Mouse (Mus musculus) embryonic stem cell, embryonic (primary cell): ENCODE results near the gene Necap2.

Experiments
- CTCF ChIA-PET, 4 experiments: fragments of 300-600 bp in 2 of 4; fragments of 350-600 bp in 2 of 4; sonication (Branson Sonifier 250); formaldehyde crosslinking; loops; one replicate each; lab custom pipeline; 2022; ENCODE audit warnings: inconsistent platforms in 2 of 4; lab: Charles Lee
- POLR2A ChIA-PET, 4 experiments: fragments of 300-600 bp in 2 of 4; fragments of 350-600 bp in 2 of 4; sonication (Branson Sonifier 250); formaldehyde crosslinking; loops; one replicate each; lab custom pipeline; 2022; ENCODE audit warnings: antibody characterized with exemption in 4 of 4, inconsistent platforms in 1 of 4; lab: Charles Lee

The Necap2 gene

GRCm38 (mm10) chr4:141031733-141032132 is 46.4 kb downstream of the Necap2 start:
- ChIA-PET POLR2A (interaction anchor here in 2 of 4 experiments (1.0 to 8.7 kb wide), 9 partner anchors 9 to 60 kb away, joined by 3 to 72 read pairs (median 4); partner anchors contain the start of genes Mfap2 (in 1 of the 2) and Necap2 (in 1 of the 2)), CTCF (interaction anchor here (0.5 to 3.2 kb wide), 48 partner anchors 9 to 588 kb away, joined by 3 to 19 read pairs (median 5); partner anchors contain the start of gene Atp13a2 (in 1 of the 4))

DNA sequence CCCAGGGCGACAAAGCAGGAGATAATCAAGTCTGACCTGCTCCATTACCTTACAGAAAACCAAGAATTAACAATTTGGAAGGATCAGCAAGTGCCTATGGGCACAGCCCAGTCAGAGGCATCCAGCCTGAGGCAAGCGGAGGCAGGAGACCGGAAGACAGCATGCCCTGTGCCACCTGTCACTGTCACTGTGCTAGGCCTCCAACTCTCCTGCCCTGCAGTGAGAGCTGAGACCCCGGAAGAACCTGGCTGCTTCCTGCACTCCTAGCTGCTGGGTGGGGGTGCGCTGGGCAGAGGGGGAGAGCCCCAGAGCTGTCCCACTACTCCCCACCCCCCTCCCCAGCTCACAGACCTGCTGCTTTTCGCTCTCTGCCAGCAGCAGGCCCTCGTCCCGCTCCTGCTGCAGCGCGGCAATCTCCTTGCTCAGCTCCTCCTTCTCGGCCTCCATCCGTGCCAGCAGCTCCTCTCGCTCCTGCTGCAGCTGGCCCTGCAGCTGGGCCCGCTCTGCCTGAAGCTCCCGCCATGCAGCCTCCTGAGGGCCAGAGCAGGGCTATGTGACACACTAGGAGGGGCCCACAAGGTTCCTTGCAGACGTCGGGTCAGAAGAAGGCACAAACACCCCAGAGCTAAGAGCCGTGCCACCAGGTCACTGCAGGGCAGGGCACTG is 47.5 kb downstream of the Necap2 start:
- CTCF ChIA-PET: interaction anchor here (0.6 to 3.2 kb wide), 27 partner anchors 8 to 286 kb away, joined by 3 to 19 read pairs (median 6); no protein-coding TSS in a partner anchor
- POLR2A ChIA-PET: interaction anchor here (0.6 to 8.7 kb wide), 19 partner anchors 9 to 500 kb away, joined by 3 to 72 read pairs (median 4); partner anchors contain the start of genes Necap2 (in 2 of the 4) and Mfap2 (in 1 of the 4)

GRCm38 (mm10) chr4:141024992-141025391 is 53.2 kb downstream of the Necap2 start:
- CTCF ChIA-PET: interaction anchor here (0.6 to 1.8 kb wide), 16 partner anchors 10 to 475 kb away, joined by 3 to 6 read pairs (median 3); partner anchors contain the start of genes Atp13a2 (in 2 of the 4) and Necap2 (in 1 of the 4)
- POLR2A ChIA-PET: interaction anchor here (0.5 to 7.9 kb wide), 21 partner anchors 9 to 281 kb away, joined by 3 to 72 read pairs (median 3); partner anchors contain the start of genes Atp13a2 (in 1 of the 4), Mfap2 (in 1 of the 4), Necap2 (in 1 of the 4) and Padi3 (in 1 of the 4)

GRCm38 (mm10) chr4:141024052-141024451 is 54.1 kb downstream of the Necap2 start:
- ChIA-PET POLR2A (interaction anchor here in 2 of 4 experiments (0.6 to 7.9 kb wide), 9 partner anchors 10 to 145 kb away, joined by 3 to 72 read pairs (median 4); partner anchors contain the start of genes Atp13a2 (in 1 of the 2) and Mfap2 (in 1 of the 2)), CTCF (interaction anchor here in 2 of 4 experiments (0.6 to 1.8 kb wide), 7 partner anchors 7 to 78 kb away, joined by 3 to 8 read pairs (median 4); partner anchors contain the start of gene Atp13a2 (in 1 of the 2))

DNA sequence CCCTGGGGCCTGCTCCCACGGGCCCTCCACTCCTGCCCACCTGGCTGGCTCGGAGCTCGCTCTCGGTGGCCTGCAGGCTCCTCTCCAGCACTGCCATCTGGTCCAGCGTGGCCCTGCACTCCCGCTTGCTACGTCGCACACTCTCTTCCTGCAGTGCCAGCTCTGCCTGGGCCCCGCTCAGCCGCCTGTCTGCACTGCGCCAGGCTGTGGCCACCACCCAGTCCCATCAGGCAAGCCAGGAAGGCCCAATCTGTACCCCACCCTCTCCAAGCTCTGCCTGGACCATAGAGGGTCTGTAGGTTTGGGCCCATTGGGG is 56.6 kb downstream of the Necap2 start:
- POLR2A ChIA-PET: interaction anchor here in 3 of 4 experiments (0.6 to 7.9 kb wide), 9 partner anchors 9 to 412 kb away, joined by 3 to 72 read pairs (median 4); partner anchors contain the start of gene Mfap2 (in 1 of the 3)
- CTCF ChIA-PET: interaction anchor here in 3 of 4 experiments (0.6 to 3.4 kb wide), 8 partner anchors 10 to 43 kb away, joined by 3 to 13 read pairs (median 6); no protein-coding TSS in a partner anchor

DNA sequence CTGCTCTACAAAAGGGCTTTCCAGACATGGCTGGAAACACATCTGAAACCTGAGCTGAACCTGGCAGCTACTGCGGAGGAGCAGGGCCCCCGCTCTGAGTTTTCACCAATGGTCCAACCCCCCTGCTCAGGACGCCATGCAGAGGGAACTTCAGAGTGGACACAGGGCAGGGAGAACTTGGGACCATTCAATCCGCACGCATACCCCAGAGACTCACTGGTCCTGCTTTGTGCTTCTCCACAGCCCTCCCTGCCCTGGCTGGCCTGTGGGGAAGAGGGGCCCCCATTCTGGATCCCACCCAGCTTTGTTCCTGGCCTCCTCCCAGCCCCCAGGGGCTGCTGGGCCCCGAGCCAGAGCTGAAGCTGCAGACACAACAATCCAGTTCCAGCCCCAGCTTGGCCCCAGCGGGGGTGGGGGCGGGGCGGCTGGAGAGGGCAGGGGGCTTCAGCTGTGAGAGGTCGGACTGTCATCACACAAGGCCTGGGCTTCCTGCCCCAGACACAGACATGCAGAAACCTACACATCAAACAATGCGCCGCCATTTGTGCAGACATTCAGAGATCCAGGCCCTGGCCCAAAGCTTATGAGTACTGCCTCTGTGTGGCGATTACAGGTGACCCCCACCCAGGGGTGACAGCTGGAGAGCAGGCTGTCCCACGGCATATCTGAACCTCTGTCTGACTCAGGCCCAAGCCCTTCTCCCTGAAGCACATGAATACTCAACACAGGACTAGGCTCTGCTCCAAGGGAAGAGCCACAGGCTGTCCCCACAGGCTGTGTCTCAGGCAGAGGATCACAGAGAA is 57.1 kb downstream of the Necap2 start:
- POLR2A ChIA-PET: interaction anchor here in 3 of 4 experiments (0.7 to 7.9 kb wide), 10 partner anchors 8 to 69 kb away, joined by 3 to 72 read pairs (median 4); partner anchors contain the start of gene Mfap2 (in 1 of the 3)
- CTCF ChIA-PET: interaction anchor here (0.6 to 3.4 kb wide), 12 partner anchors 11 to 57 kb away, joined by 3 to 13 read pairs (median 5); partner anchors contain the start of gene Necap2 (in 1 of the 4)

- ChIA-PET CTCF (interaction anchor here in 2 of 4 experiments (0.6 to 3.4 kb wide), 8 partner anchors 11 to 39 kb away, joined by 3 to 13 read pairs (median 7); no protein-coding TSS in a partner anchor), POLR2A (interaction anchor here in 3 of 4 experiments (0.6 to 7.9 kb wide), 7 partner anchors 13 to 319 kb away, joined by 3 to 72 read pairs (median 4); no protein-coding TSS in a partner anchor)
Observed at GRCm38 (mm10) chr4:141020220-141020619, 57.9 kb downstream of the Necap2 start.

GRCm38 (mm10) chr4:141017657-141018436 is 60.3 kb downstream of the Necap2 start:
- ChIA-PET CTCF (interaction anchor here in 3 of 4 experiments (0.6 to 1.4 kb wide), 6 partner anchors 11 to 229 kb away, joined by 3 to 6 read pairs (median 4); partner anchors contain the start of gene Atp13a2 (in 1 of the 3)), POLR2A (interaction anchor here in 3 of 4 experiments (0.6 to 7.9 kb wide), 8 partner anchors 10 to 1174 kb away, joined by 3 to 72 read pairs (median 4); partner anchors contain the start of gene Crocc (in 1 of the 3))
